Mouse (Mus musculus) macrophage (primary cell): ENCODE data around the gene Grid1. TPM values are rescaled to one million over a fixed set of nuclear protein-coding genes. Genes with fewer than 3 reads are reported as not detected.

ENCODE experiments used
- H3K27ac ChIP-seq: fragments of 350-480 bp; formaldehyde crosslinking; 2 replicates; pipeline ENCODE4 v1.9.0; 2021
- H3K36me3 ChIP-seq: fragments of 350-480 bp; formaldehyde crosslinking; 2 replicates; pipeline ENCODE4 v1.9.0; 2021; ENCODE audit errors: inconsistent target
- H3K4me3 ChIP-seq: fragments of 350-480 bp; formaldehyde crosslinking; 2 replicates; pipeline ENCODE4 v1.9.0; 2021; ENCODE audit errors: inconsistent target
- H3K79me2 ChIP-seq: fragments of 350-480 bp; formaldehyde crosslinking; 2 replicates; pipeline ENCODE4 v1.9.0; 2021; ENCODE audit errors: inconsistent target
- WGBS: methylation state at CpG from one replicate; pipeline ENCODE4 v1.1.7; 2026; ENCODE audit warnings: inconsistent platforms; ENCODE audit not compliant: missing documents; 5-methylcytosine and 5-hydroxymethylcytosine counted together
- polyA plus RNA-seq: library from polyadenylated mRNA; stranded (reverse); fragments of 250-400 nt; gene quantifications from 3 replicates; pipeline ENCODE4 v1.2.4, GENCODE M21; 2018; ENCODE audit warnings: inconsistent platforms

The Grid1 gene
- polyA plus RNA-seq, 1 experiment from 2014 or later, result not detected

DNA sequence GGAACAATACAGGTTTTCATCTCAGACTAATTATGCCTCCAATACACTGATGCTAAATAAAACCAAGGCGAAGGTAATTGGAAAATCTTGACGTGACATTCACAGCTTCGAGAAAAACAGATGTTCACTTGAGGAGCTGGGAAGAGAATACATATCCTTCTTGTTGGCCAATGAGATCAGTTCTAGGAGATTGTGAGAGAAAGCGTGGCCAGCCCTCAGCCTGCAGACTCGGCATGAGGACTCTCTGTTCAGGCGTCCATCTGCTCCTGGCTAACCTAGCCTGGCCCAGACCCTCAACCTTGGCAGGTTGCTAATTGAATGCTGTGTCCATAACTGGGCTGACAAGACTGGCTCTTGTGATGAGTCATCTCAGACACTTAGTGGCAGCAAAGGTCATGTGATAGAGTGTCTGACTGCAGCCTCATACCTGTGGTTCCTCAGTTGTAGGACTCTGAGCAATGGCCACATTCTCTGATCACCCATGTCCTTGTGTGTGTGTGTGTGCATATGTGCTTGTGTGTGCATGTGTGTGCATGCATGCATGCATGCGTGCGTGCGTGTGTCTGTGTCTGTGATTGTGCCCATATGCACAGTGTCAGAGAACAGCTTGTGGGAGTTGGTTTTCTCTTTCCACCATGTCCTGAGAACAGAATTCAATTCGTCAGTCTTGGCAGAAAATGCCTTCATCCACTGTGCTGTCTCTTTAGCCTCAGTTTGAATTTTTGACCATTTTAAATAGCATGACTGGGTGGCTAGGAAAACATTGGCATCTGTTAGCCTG, 225.2 kb downstream of the Grid1 start:
- WGBS, result 93% methylated on average over 10 of the region's 10 CpGs
- Histone ChIP-seq H3K36me3 (no peaks in the 10 kb centered on the region), H3K4me3 (no peak overlapping the region), H3K79me2 (no peaks in the 10 kb centered on the region), H3K27ac (no peak overlapping the region)

GRCm38 (mm10) chr14:35049231-35049630, 229.3 kb downstream of the Grid1 start:
- H3K4me3 ChIP-seq, result no peak overlapping the region
- H3K27ac ChIP-seq, result no peak overlapping the region
- H3K79me2 ChIP-seq, result no peaks in the 10 kb centered on the region
- no peaks in the 10 kb centered on the region for H3K36me3 ChIP-seq
- 83% methylated on average over 8 of the region's 8 CpGs for WGBS

GRCm38 (mm10) chr14:35054139-35054538, 234.2 kb downstream of the Grid1 start:
- 91% methylated on average over 3 of the region's 3 CpGs for WGBS
- Histone ChIP-seq H3K4me3 (no peak overlapping the region), H3K79me2 (no peaks in the 10 kb centered on the region), H3K27ac (no peak overlapping the region), H3K36me3 (no peaks in the 10 kb centered on the region)

GRCm38 (mm10) chr14:35074636-35075035, 254.7 kb downstream of the Grid1 start:
- 91% methylated on average over 6 of the region's 6 CpGs for WGBS
- H3K36me3 ChIP-seq, result no peaks in the 10 kb centered on the region
- no peaks in the 10 kb centered on the region for H3K79me2 ChIP-seq
- no peak overlapping the region for H3K27ac ChIP-seq
- H3K4me3 ChIP-seq, result no peak overlapping the region

- 78% methylated on average over 1 of the region's 1 CpGs for WGBS
- H3K36me3 ChIP-seq, result no peaks in the 10 kb centered on the region
Measured at GRCm38 (mm10) chr14:35079954-35080353, 260.0 kb downstream of the Grid1 start.

DNA sequence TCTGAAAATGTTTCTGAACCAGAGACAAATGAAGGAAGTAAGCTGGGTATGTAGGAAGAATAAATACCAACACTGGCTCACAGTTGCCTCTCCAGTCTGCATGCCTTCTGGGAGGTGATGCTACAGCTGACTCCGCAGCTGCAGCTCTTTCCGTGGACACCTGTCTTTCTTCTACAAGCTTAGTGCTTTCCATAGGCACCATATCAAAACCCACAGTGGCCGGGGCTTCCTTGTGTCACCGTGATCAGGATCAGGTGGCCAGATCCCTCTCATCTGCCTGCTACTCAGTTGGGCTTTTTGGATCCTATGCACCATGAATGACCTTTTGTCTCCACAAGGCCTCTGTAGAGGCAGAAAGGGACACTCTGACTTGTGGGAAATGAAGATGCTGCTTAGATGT, 272.7 kb downstream of the Grid1 start:
- no peak overlapping the region for H3K4me3 ChIP-seq
- 85% methylated on average over 4 of the region's 4 CpGs for WGBS
- no peaks in the 10 kb centered on the region for H3K79me2 ChIP-seq
- H3K36me3 ChIP-seq, result no peaks in the 10 kb centered on the region
- H3K27ac ChIP-seq, result no peak overlapping the region

More at GRCm38 (mm10) chr14:35079954-35080353, 260.0 kb downstream of the Grid1 start:
- Histone ChIP-seq H3K4me3 (no peak overlapping the region), H3K79me2 (no peaks in the 10 kb centered on the region), H3K27ac (no peak overlapping the region)

DNA sequence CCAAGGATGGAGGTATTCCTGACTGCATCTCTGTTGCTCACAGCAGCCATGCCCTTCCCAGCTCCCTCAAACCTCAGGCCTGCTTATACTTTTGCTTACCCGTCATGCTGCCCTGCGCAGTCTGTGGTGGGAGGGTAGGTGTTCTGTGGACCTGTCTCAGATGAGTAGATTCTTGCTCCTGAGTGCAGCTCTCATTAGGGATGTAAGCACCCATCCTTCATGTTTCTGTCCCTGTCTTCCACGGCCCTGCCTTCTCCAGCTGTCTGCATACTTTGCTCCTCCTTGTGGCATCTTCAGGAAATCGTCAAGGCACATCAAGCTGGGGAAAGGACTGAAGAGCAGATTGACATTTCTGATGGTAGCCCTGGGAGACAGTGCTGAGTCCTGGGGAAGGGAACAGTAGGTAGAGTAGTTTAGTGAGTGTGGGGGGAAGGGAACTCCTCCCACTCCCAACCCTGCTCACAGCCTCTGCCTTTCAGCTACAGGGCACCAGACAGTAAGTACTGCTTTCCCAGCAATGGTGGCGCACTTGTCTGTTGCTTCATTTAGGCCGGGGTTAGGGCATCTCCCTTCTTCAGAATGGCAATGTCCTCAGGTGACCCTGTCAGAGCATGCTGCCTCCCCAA, 273.8 kb downstream of the Grid1 start:
- Histone ChIP-seq H3K4me3 (no peak overlapping the region), H3K36me3 (no peaks in the 10 kb centered on the region), H3K27ac (no peak overlapping the region), H3K79me2 (no peaks in the 10 kb centered on the region)
- 69% methylated on average over 6 of the region's 6 CpGs for WGBS

- WGBS, result 65% methylated on average over 8 of the region's 9 CpGs
- no peaks in the 10 kb centered on the region for H3K36me3 ChIP-seq
- H3K27ac ChIP-seq, result no peak overlapping the region
- H3K4me3 ChIP-seq, result no peak overlapping the region
- H3K79me2 ChIP-seq, result no peaks in the 10 kb centered on the region
Measured at GRCm38 (mm10) chr14:35095506-35096059, 275.7 kb downstream of the Grid1 start.

- Histone ChIP-seq H3K27ac (no peak overlapping the region), H3K36me3 (no peaks in the 10 kb centered on the region), H3K4me3 (no peak overlapping the region), H3K79me2 (no peaks in the 10 kb centered on the region)
- WGBS, result 75% methylated on average over 4 of the region's 4 CpGs
Measured at GRCm38 (mm10) chr14:35096085-35096484, 276.2 kb downstream of the Grid1 start.

GRCm38 (mm10) chr14:35097166-35097565, 277.3 kb downstream of the Grid1 start:
- no peak overlapping the region for H3K4me3 ChIP-seq
- no peaks in the 10 kb centered on the region for H3K79me2 ChIP-seq
- 93% methylated on average over 5 of the region's 5 CpGs for WGBS
- no peaks in the 10 kb centered on the region for H3K36me3 ChIP-seq
- no peak overlapping the region for H3K27ac ChIP-seq

- Histone ChIP-seq H3K36me3 (no peaks in the 10 kb centered on the region), H3K27ac (no peak overlapping the region), H3K79me2 (no peaks in the 10 kb centered on the region), H3K4me3 (no peak overlapping the region)
- 88% methylated on average over 5 of the region's 5 CpGs for WGBS
Measured at GRCm38 (mm10) chr14:35103639-35104210, 283.8 kb downstream of the Grid1 start.

DNA sequence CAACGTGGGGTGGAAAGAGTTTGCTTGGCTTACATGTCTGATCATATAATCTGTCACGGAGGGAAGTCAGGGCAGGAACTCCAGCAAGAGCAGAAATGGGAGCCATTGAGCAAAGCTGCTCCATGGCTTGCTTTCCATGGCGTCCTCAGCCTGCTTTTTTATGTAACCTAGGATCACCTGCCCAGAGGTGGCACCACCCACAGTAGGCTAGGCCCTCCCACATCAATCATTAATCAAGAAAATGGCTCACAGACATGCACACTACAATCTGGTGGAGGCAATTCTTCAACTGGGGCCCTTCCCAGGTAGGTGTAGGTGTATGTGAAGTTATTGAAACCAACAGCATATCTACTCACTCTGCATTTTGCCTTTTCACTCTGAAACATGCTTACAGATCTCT, 287.7 kb downstream of the Grid1 start:
- Histone ChIP-seq H3K4me3 (no peak overlapping the region), H3K79me2 (no peaks in the 10 kb centered on the region), H3K27ac (no peak overlapping the region), H3K36me3 (no peaks in the 10 kb centered on the region)
- WGBS, result 90% methylated on average over 3 of the region's 3 CpGs

GRCm38 (mm10) chr14:35110928-35111327, 291.0 kb downstream of the Grid1 start:
- H3K27ac ChIP-seq, result no peak overlapping the region
- no peak overlapping the region for H3K4me3 ChIP-seq
- no peaks in the 10 kb centered on the region for H3K36me3 ChIP-seq
- H3K79me2 ChIP-seq, result no peaks in the 10 kb centered on the region
- 75% methylated on average over 1 of the region's 1 CpGs for WGBS

GRCm38 (mm10) chr14:35112327-35113275, 292.7 kb downstream of the Grid1 start:
- H3K36me3 ChIP-seq, result no peaks in the 10 kb centered on the region
- no peaks in the 10 kb centered on the region for H3K79me2 ChIP-seq
- H3K27ac ChIP-seq, result no peak overlapping the region
- WGBS, result 63% methylated on average over 10 of the region's 11 CpGs
- no peak overlapping the region for H3K4me3 ChIP-seq
